Mouse (Mus musculus): ENCODE data around the gene Gm20828.
"Not testable (repeated sequence)": the region's sequence is repeated elsewhere in the genome, so short reads cannot be mapped to it uniquely, and the experiment has no call there.

The Gm20828 gene

GRCm38 (mm10) chrY:11199274-11199673 is at the start of gene Gm20828:
TSS of gene Gm20828 (minus strand) at chrY:11199374.
- DNase-seq (ENCODE audit: low read depth): not testable (repeated sequence)

All from c-Kit-positive CD71-positive TER-119-negative erythroid progenitor cells, embryonic 14.5 days (primary cell).